Mouse (Mus musculus) C2C12 (cell line): ENCODE results near the gene Adam30. TPM values are rescaled to one million over a fixed set of nuclear protein-coding genes. Genes with fewer than 3 reads are reported as not detected.
"Not testable (repeated sequence)": the region's sequence is repeated elsewhere in the genome, so short reads cannot be mapped to it uniquely, and the experiment has no call there.

Experiments used
- H3K27me3 ChIP-seq: one replicate; pipeline ENCODE4 v1.6.1; 2011; ENCODE audit not compliant: control insufficient read depth, insufficient read depth, insufficient read length
- H3K36me3 ChIP-seq: one replicate; pipeline ENCODE4 v1.6.1; 2011; ENCODE audit not compliant: control insufficient read depth, insufficient read depth
- H3K4me3 ChIP-seq: one replicate; pipeline ENCODE4 v1.5.1; 2011; ENCODE audit warnings: mild to moderate bottlenecking, control low read depth; ENCODE audit not compliant: poor library complexity, insufficient read depth, severe bottlenecking
- H3K79me2 ChIP-seq: one replicate; pipeline ENCODE4 v1.6.1; 2011; ENCODE audit not compliant: control insufficient read depth, insufficient read depth
- H3K79me3 ChIP-seq: one replicate; pipeline ENCODE4 v1.6.1; 2011; ENCODE audit warnings: low read depth, control low read depth
- H3ac ChIP-seq: one replicate; pipeline ENCODE3; 2011; ENCODE audit warnings: low read depth; ENCODE audit not compliant: control insufficient read depth, insufficient read length
- CEBPB ChIP-seq: IDR thresholded peaks from one replicate; pipeline ENCODE4 v1.6.1; 2011; ENCODE audit warnings: low read depth, mild to moderate bottlenecking, control low read depth, moderate library complexity
- CTCF ChIP-seq: IDR thresholded peaks from one replicate; pipeline ENCODE4 v1.5.1; 2011; ENCODE audit not compliant: control insufficient read depth, insufficient read depth, insufficient read length
- FOSL1 ChIP-seq: IDR thresholded peaks from one replicate; pipeline ENCODE4 v1.8.0; 2011; ENCODE audit warnings: mild to moderate bottlenecking, low read length; ENCODE audit not compliant: poor library complexity, insufficient read depth, severe bottlenecking
- MAX ChIP-seq: IDR thresholded peaks from one replicate; pipeline ENCODE4 v1.6.1; 2011; ENCODE audit warnings: mild to moderate bottlenecking, control low read depth
- MYOD1 ChIP-seq: IDR thresholded peaks from one replicate; pipeline ENCODE4 v1.6.1; 2011; ENCODE audit warnings: low read depth; ENCODE audit not compliant: control insufficient read depth, insufficient read length
- MYOG ChIP-seq: IDR thresholded peaks from one replicate; pipeline ENCODE4 v1.6.1; 2011; ENCODE audit not compliant: control insufficient read depth, insufficient read length; ENCODE audit errors: extremely low read depth
- USF1 ChIP-seq: IDR thresholded peaks from one replicate; pipeline ENCODE4 v1.6.1; 2011; ENCODE audit warnings: low read depth, mild to moderate bottlenecking, control low read depth, moderate library complexity
- long read RNA-seq, 2 experiments: library from polyadenylated mRNA; unstranded; transcript quantifications; one replicate each; pipeline ENCODE4 v2.0.0; 2019 to 2020
- polyA plus RNA-seq: library from polyadenylated mRNA; unstranded; fragments of >200 nt; fragmentation: generic; extraction: Trizol; gene quantifications from one replicate; pipeline ENCODE4 v1.2.1, GENCODE M21; 2012; ENCODE audit warnings: missing spikeins

The Adam30 gene
- polyA plus RNA-seq: not detected
- long read RNA-seq, experiment 1: 0 reads
- long read RNA-seq, experiment 2: 0 reads

DNA sequence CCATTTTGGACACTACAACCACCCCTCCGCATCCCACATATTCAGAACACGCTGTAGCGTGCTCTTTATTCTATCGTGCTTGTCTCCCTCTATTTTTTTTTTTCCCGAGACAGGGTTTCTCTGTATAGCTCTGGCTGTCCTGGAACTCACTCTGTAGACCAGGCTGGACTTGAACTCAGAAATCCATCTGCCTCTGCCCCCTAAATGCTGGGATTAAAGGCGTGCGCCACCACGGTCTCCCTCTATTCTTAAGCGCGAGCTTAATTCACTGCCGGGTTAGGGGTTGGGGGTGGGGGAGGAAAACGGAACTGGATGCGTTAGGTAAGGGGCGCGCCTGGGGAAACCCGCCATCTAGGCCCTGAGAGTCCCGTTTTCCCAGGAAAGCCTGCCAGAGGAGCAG is at the start of gene Adam30:
Gene Adam30 (plus strand): TSS at position 301 of the 400 bp plus-strand sequence.
- Histone ChIP-seq H3ac (no peak within 1 kb of the TSS), H3K36me3 (no peaks in the 10 kb centered on the region), H3K27me3 (peaks cover 7% of the 10 kb centered on the region), H3K79me3 (no peaks in the 10 kb centered on the region), H3K4me3 (no peak within 1 kb of the TSS), H3K79me2 (no peaks in the 10 kb centered on the region)
- TF ChIP-seq MYOD1 (no peak), USF1 (no peak), CTCF (no peak), MYOG (no peak), MAX (no peak), CEBPB (no peak), FOSL1 (no peak)

DNA sequence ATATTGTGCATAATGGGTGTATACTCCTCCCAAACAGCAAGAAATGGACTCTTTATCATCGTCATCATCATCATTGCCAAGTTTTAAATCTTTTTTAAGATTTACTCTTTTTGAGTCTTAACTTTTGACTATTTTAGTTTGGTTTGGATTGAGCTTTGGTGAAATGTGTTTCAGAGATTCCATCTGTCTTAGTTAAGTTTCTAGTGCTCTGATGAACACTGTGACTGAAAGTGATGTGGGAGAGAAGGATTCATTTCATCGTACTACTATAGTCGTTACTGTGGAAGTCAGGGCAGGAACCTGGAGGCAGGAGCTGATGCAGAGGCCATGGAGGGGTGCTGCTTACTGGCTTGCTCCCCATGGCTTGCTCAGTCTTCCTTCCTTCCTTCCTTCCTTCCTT is 42.2 kb upstream of the Adam30 start:
- no peak overlapping the region for H3ac ChIP-seq
- no peaks in the 10 kb centered on the region for H3K27me3 ChIP-seq
- H3K4me3 ChIP-seq: no peak overlapping the region
- no peaks in the 10 kb centered on the region for H3K79me3 ChIP-seq
- H3K36me3 ChIP-seq: peaks cover 98% of the 10 kb centered on the region
- H3K79me2 ChIP-seq: no peaks in the 10 kb centered on the region
- TF ChIP-seq MAX: no peak
- no peak for TF ChIP-seq FOSL1
- no peak for TF ChIP-seq MYOG
- no peak for TF ChIP-seq CTCF
- TF ChIP-seq USF1: no peak
- TF ChIP-seq CEBPB: no peak
- TF ChIP-seq MYOD1: no peak

DNA sequence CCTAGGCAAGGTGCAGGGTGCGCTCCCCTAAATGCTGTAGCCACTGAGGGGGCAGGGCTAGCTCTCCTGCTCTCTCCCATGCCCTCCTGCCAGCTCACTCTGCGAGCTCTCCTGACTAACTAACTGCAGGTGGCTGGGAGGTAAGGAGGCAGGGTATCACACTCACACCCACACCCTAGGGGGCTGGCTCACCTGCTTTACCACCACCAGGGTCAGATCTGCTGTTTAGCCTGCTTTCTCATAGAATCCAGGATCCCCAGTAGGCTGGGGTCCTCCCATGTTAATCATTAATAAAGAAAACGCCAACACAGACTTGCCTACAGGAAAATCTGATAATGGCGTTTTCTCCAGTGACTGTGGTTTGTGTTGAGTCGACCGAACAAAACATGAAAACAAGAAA is 41.1 kb upstream of the Adam30 start:
- no peaks in the 10 kb centered on the region for H3K79me2 ChIP-seq
- H3K36me3 ChIP-seq: peaks cover 99% of the 10 kb centered on the region
- H3K27me3 ChIP-seq: no peaks in the 10 kb centered on the region
- H3K4me3 ChIP-seq: no peak overlapping the region
- TF ChIP-seq MAX (no peak), CEBPB (no peak), USF1 (no peak), CTCF (no peak), FOSL1 (no peak), MYOD1 (no peak), MYOG (no peak)
- H3ac ChIP-seq: no peak overlapping the region
- no peaks in the 10 kb centered on the region for H3K79me3 ChIP-seq

DNA sequence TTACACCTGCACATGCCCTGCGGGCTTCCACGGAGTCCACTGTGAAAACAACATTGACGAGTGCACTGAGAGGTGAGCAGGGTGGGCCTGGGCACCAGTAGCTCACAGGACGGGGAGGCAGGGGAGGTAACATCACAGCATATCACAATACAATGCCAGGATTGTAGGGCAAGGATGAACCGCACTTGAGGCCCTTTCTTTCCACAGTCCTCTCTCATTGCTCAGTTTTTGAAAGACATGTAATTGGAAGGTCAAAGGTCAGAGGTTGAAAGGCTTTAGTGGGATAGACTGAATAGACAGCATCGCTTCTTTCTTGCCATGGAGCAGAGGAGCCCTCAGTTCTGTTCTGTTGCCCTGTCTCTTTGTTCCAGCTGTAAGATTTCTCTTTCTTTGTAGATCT is 39.5 kb upstream of the Adam30 start:
- Histone ChIP-seq H3K79me2 (no peaks in the 10 kb centered on the region), H3K27me3 (no peaks in the 10 kb centered on the region), H3K36me3 (peaks cover 97% of the 10 kb centered on the region), H3ac (no peak overlapping the region), H3K79me3 (no peaks in the 10 kb centered on the region), H3K4me3 (no peak overlapping the region)
- TF ChIP-seq USF1: no peak
- no peak for TF ChIP-seq CTCF
- no peak for TF ChIP-seq FOSL1
- no peak for TF ChIP-seq MYOG

DNA sequence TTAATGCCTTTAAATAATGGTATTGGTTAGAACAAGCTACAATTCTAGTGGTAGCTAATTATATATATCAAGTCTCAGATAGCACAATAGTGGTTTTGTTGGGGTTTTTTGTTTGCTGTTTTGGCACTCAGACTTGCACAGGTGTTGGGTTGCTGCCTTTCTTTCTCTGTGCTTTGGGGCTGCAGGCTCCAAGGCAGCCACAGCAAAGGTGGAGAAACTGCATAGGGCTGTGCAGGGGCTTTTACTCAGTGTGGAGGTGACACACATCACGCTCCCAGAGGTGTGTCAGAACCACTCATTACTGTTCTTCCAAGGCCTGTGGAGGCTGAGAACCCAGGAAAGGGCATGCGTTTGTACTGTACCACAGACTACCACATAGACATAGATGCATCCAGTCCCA is 32.7 kb upstream of the Adam30 start:
- Histone ChIP-seq H3K79me3 (no peaks in the 10 kb centered on the region), H3K27me3 (no peaks in the 10 kb centered on the region), H3K79me2 (no peaks in the 10 kb centered on the region), H3ac (no peak overlapping the region), H3K36me3 (peaks cover 91% of the 10 kb centered on the region), H3K4me3 (no peak overlapping the region)
- TF ChIP-seq MYOD1: no peak
- TF ChIP-seq USF1: no peak
- no peak for TF ChIP-seq FOSL1
- TF ChIP-seq CEBPB: no peak
- no peak for TF ChIP-seq CTCF

DNA sequence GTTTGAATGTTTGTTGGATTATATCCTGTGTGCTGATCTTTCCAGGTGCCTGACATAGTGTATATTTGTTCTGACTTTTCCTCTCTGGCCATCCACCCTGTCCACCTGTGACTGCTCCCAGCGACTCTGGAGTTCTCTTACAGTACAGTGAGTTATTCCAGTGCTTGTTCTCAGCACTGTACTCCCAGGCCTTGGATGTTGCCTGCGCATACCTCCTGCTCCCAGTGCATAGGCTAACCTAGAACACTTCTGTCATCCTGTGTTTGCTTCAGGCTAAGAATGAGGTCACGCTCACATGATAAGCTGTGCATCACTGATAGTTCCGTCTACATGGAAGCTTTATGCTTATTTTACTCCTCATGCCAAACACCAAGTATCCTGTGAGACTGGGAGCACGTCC is 31.7 kb upstream of the Adam30 start:
- Histone ChIP-seq H3K36me3 (peaks cover 91% of the 10 kb centered on the region), H3K4me3 (no peak overlapping the region), H3K79me2 (no peaks in the 10 kb centered on the region), H3K79me3 (no peaks in the 10 kb centered on the region), H3K27me3 (no peaks in the 10 kb centered on the region), H3ac (no peak overlapping the region)
- TF ChIP-seq FOSL1 (no peak), CTCF (no peak), MYOD1 (no peak), MYOG (no peak), MAX (no peak), CEBPB (no peak), USF1 (no peak)

DNA sequence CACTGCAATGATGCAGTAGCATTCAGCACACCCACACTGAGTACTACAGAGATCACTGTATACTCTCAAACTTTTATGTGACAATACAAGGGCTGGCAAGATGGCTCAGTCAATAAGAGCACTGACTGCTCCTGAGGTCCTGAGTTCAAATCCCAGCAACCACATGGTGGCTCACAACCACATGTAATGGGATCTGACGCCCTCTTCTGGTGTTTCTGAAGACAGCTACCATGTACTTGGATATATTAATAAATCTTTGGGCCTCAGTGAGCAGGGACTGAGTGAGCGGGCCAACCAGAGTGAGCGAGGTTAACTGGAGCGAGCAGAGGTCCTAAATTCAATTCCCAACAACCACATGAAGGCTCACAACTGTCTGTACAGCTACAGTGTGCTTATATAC is 28.3 kb upstream of the Adam30 start:
- H3K27me3 ChIP-seq, H3K4me3 ChIP-seq, H3K79me2 ChIP-seq, H3ac ChIP-seq, H3K79me3 ChIP-seq: not testable (repeated sequence)
- peaks cover 91% of the 10 kb centered on the region for H3K36me3 ChIP-seq
